Mouse (Mus musculus): ENCODE data around the gene Rfx4. TPM values are rescaled to one million over a fixed set of nuclear protein-coding genes. Genes with fewer than 3 reads are reported as not detected.

Rfx4 gene
- polyA plus RNA-seq, 1 experiment from 2014 or later: not detected

GRCm38 (mm10) chr10:84759511-84760117 is 3.8 kb downstream of the Rfx4 start:
- H3K9me3 ChIP-seq (replicated peaks): no peaks in the 10 kb centered on the region
- peaks cover 99% of the 10 kb centered on the region for H3K27me3 ChIP-seq (replicated peaks)
- ATAC-seq: no peak
- peaks cover 11% of the 10 kb centered on the region; the same call in 1 of the 2 replicates for H3K4me1 ChIP-seq
- H3K4me2 ChIP-seq: peak overlapping the region; percentile 46
- peak overlapping the region; percentile 13; the same call in 1 of the 2 replicates for H3K4me3 ChIP-seq
- H3K9ac ChIP-seq: no peak overlapping the region
- H3K36me3 ChIP-seq: no peaks in the 10 kb centered on the region
- 10% methylated on average over 16 of the region's 16 CpGs for WGBS (ENCODE audit: insufficient replicate concordance)
- no peak overlapping the region for H3K27ac ChIP-seq

- no peaks in the 10 kb centered on the region for H3K36me3 ChIP-seq
- H3K9me3 ChIP-seq (replicated peaks): no peaks in the 10 kb centered on the region
- H3K4me2 ChIP-seq: peak overlapping the region; percentile 46
- H3K4me3 ChIP-seq: peak overlapping the region; percentile 13; the same call in 1 of the 2 replicates
- H3K9ac ChIP-seq: no peak overlapping the region
- peaks cover 5% of the 10 kb centered on the region; the same call in 1 of the 2 replicates for H3K4me1 ChIP-seq
- no peak overlapping the region for H3K27ac ChIP-seq
- peaks cover 92% of the 10 kb centered on the region for H3K27me3 ChIP-seq (replicated peaks)
- WGBS (ENCODE audit: insufficient replicate concordance): 7% methylated on average over 46 of the region's 46 CpGs
- ATAC-seq: no peak; the same call in 1 of the 2 replicates
Observed at GRCm38 (mm10) chr10:84760118-84761111, 4.6 kb downstream of the Rfx4 start.

- Histone ChIP-seq H3K27me3 (replicated peaks) (peaks cover 43% of the 10 kb centered on the region), H3K36me3 (no peaks in the 10 kb centered on the region), H3K4me3 (no peak overlapping the region), H3K9me3 (replicated peaks) (no peaks in the 10 kb centered on the region), H3K27ac (no peak overlapping the region), H3K4me2 (no peak overlapping the region), H3K4me1 (no peaks in the 10 kb centered on the region), H3K9ac (no peak overlapping the region)
- ATAC-seq: no peak
- 69% methylated on average over 10 of the region's 10 CpGs for WGBS (ENCODE audit: insufficient replicate concordance)
Observed at GRCm38 (mm10) chr10:84768766-84769165, 12.9 kb downstream of the Rfx4 start.

- Histone ChIP-seq H3K4me3 (no peak overlapping the region), H3K9me3 (replicated peaks) (no peaks in the 10 kb centered on the region), H3K27me3 (replicated peaks) (peaks cover 27% of the 10 kb centered on the region; the same call in 1 of the 2 replicates), H3K4me2 (no peak overlapping the region), H3K36me3 (no peaks in the 10 kb centered on the region), H3K27ac (no peak overlapping the region), H3K9ac (no peak overlapping the region), H3K4me1 (no peaks in the 10 kb centered on the region)
- WGBS (ENCODE audit: insufficient replicate concordance): 67% methylated on average over 4 of the region's 4 CpGs
- no peak for ATAC-seq
Observed at GRCm38 (mm10) chr10:84772380-84773130, 16.7 kb downstream of the Rfx4 start.

- no peak for ATAC-seq
- H3K4me1 ChIP-seq: no peaks in the 10 kb centered on the region
- no peaks in the 10 kb centered on the region for H3K36me3 ChIP-seq
- H3K9me3 ChIP-seq (replicated peaks): no peaks in the 10 kb centered on the region
- no peak overlapping the region for H3K9ac ChIP-seq
- H3K4me3 ChIP-seq: no peak overlapping the region
- H3K27ac ChIP-seq: no peak overlapping the region
- WGBS (ENCODE audit: insufficient replicate concordance): 63% methylated on average over 4 of the region's 4 CpGs
- no peak overlapping the region for H3K4me2 ChIP-seq
- peaks cover 27% of the 10 kb centered on the region; the same call in 1 of the 2 replicates for H3K27me3 ChIP-seq (replicated peaks)
Observed at GRCm38 (mm10) chr10:84773889-84774288, 18.0 kb downstream of the Rfx4 start.

GRCm38 (mm10) chr10:84774573-84774972 is 18.7 kb downstream of the Rfx4 start:
- H3K4me3 ChIP-seq: no peak overlapping the region
- no peak overlapping the region for H3K9ac ChIP-seq
- no peak overlapping the region for H3K4me2 ChIP-seq
- no peak for ATAC-seq
- no peaks in the 10 kb centered on the region for H3K36me3 ChIP-seq
- no peaks in the 10 kb centered on the region for H3K4me1 ChIP-seq
- no peak overlapping the region for H3K27ac ChIP-seq
- 27% methylated on average over 12 of the region's 12 CpGs for WGBS (ENCODE audit: insufficient replicate concordance)
- H3K9me3 ChIP-seq (replicated peaks): no peaks in the 10 kb centered on the region
- peaks cover 28% of the 10 kb centered on the region; the same call in 1 of the 2 replicates for H3K27me3 ChIP-seq (replicated peaks)

- Histone ChIP-seq H3K36me3 (no peaks in the 10 kb centered on the region), H3K4me3 (no peak overlapping the region), H3K4me1 (no peaks in the 10 kb centered on the region), H3K9ac (no peak overlapping the region), H3K4me2 (no peak overlapping the region), H3K9me3 (replicated peaks) (no peaks in the 10 kb centered on the region), H3K27ac (no peak overlapping the region), H3K27me3 (replicated peaks) (peaks cover 23% of the 10 kb centered on the region; the same call in 1 of the 2 replicates)
- ATAC-seq: no peak
- 70% methylated on average over 5 of the region's 5 CpGs for WGBS (ENCODE audit: insufficient replicate concordance)
Observed at GRCm38 (mm10) chr10:84777109-84777508, 21.2 kb downstream of the Rfx4 start.

GRCm38 (mm10) chr10:84777974-84778373 is 22.1 kb downstream of the Rfx4 start:
- Histone ChIP-seq H3K9me3 (replicated peaks) (no peaks in the 10 kb centered on the region), H3K4me1 (no peaks in the 10 kb centered on the region), H3K4me2 (no peak overlapping the region), H3K27me3 (replicated peaks) (peaks cover 21% of the 10 kb centered on the region; the same call in 1 of the 2 replicates), H3K4me3 (no peak overlapping the region), H3K9ac (no peak overlapping the region), H3K27ac (no peak overlapping the region), H3K36me3 (no peaks in the 10 kb centered on the region)
- 40% methylated on average over 7 of the region's 7 CpGs for WGBS (ENCODE audit: insufficient replicate concordance)
- ATAC-seq: no peak

GRCm38 (mm10) chr10:84780828-84781227 is 25.0 kb downstream of the Rfx4 start:
- no peak for ATAC-seq
- Histone ChIP-seq H3K4me2 (no peak overlapping the region), H3K4me3 (no peak overlapping the region), H3K36me3 (no peaks in the 10 kb centered on the region), H3K27me3 (replicated peaks) (peaks cover 16% of the 10 kb centered on the region; the same call in 1 of the 2 replicates), H3K9ac (no peak overlapping the region), H3K27ac (no peak overlapping the region), H3K4me1 (no peaks in the 10 kb centered on the region), H3K9me3 (replicated peaks) (no peaks in the 10 kb centered on the region)
- 58% methylated on average over 4 of the region's 4 CpGs for WGBS (ENCODE audit: insufficient replicate concordance)

- Histone ChIP-seq H3K36me3 (no peaks in the 10 kb centered on the region), H3K9ac (no peak overlapping the region), H3K4me1 (no peaks in the 10 kb centered on the region), H3K4me3 (no peak overlapping the region), H3K27me3 (replicated peaks) (peaks cover 6% of the 10 kb centered on the region; the same call in 1 of the 2 replicates), H3K27ac (no peak overlapping the region), H3K9me3 (replicated peaks) (no peaks in the 10 kb centered on the region), H3K4me2 (no peak overlapping the region)
- 25% methylated on average over 4 of the region's 4 CpGs for WGBS (ENCODE audit: insufficient replicate concordance)
- no peak for ATAC-seq
Observed at GRCm38 (mm10) chr10:84785339-84785738, 29.5 kb downstream of the Rfx4 start.

GRCm38 (mm10) chr10:84790323-84790722 is 34.5 kb downstream of the Rfx4 start:
- H3K4me1 ChIP-seq: no peaks in the 10 kb centered on the region
- H3K9ac ChIP-seq: no peak overlapping the region
- ATAC-seq: no peak
- peaks cover 1% of the 10 kb centered on the region; the same call in 1 of the 2 replicates for H3K27me3 ChIP-seq (replicated peaks)
- no peak overlapping the region for H3K4me3 ChIP-seq
- H3K9me3 ChIP-seq (replicated peaks): no peaks in the 10 kb centered on the region
- no peaks in the 10 kb centered on the region for H3K36me3 ChIP-seq
- no peak overlapping the region for H3K27ac ChIP-seq
- no peak overlapping the region for H3K4me2 ChIP-seq
- 61% methylated on average over 8 of the region's 8 CpGs for WGBS (ENCODE audit: insufficient replicate concordance)

All from liver, embryonic 12.5 days (tissue).